Mouse (Mus musculus) liver, adult 2 months (tissue): Measurements from ENCODE around the gene Eif2ak2.

ENCODE experiments used
- CTCF ChIP-seq: fragments of 200-500 bp; IDR thresholded peaks from 2 replicates; pipeline ENCODE4 v1.5.1; 2011; ENCODE audit warnings: low read depth, low read length, control low read depth
- POLR2A ChIP-seq: fragments of 200-500 bp; IDR thresholded peaks from 2 replicates; pipeline ENCODE4 v1.6.1; 2011; ENCODE audit warnings: low read length, control low read depth; ENCODE audit not compliant: insufficient read depth; ENCODE audit errors: extremely low read depth

DNA sequence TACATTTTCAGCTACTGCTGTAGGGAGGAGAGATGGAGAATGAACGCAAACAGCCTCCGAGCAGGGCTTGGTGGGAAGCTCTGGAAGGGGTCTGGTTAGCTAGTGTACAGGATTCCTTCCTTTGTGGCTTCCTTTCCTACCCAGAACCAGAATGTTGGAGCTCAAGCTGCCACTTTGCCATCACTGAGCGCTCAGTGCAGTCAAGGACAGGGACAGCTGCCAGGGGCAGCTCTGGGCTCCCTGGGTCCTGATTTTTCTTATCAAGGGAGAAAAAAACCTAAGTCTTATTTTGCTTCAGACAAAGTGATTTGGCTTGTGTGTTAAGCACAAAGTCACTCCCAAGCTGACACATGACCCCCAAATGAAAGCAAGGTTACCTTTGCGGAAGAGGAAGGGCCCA is 6.2 kb upstream of the Eif2ak2 start:
- TF ChIP-seq POLR2A (no peak), CTCF (no peak)
